Mouse (Mus musculus) cerebellum, postnatal 14 days (tissue): ENCODE data around the gene Ifi204.
A peak's percentile ranks its signal among the peaks of the same experiment; 100 is the strongest.
"Not testable (repeated sequence)": the region's sequence is repeated elsewhere in the genome, so short reads cannot be mapped to it uniquely, and the experiment has no call there.

Experiments used
- DNase-seq, 2 experiments: peaks; one replicate each; pipeline ENCODE4 v3.0.0; 2021; ENCODE audit warnings: mixed read lengths in 2 of 2

Gene Ifi204

DNA sequence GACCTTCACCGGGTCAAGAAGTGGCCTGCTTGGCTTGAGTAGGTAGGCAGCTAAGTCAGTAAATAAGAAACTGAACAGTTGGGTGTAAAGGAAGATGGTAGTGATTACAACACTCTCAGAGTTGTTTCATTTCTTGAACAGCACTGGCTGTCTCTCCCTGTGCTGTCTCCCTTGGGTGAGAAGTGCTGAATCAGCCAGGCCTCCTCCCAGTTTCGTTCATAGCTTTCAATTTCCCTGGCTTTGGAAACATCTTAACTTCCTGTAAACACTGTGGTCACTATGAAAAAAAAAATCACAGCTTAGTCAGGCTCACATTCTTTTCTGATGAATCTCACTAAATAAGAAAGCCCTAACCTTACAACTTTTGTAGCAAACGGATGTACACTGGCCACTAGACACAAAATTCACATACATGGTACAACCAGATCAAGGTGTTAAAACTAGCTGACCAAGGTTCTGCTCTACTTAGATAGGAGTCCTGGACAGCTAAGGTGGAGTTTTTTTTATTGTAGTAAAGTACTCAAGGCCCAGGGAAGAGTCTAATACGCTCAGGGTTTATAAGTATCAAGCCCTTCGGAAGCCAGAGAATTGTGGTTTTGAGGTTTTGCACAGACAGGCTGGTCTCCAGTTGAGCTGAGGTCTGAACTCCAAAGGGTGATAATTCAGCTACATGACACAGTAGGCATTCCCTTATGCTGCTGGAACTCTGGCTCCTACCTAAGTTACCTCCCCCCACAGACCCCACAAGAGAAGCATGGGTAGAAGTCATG, at the start of gene Ifi204:
Gene Ifi204, minus strand, starts transcription at position 96 of the 770 bp plus-strand sequence.
- not testable (repeated sequence) for DNase-seq

DNA sequence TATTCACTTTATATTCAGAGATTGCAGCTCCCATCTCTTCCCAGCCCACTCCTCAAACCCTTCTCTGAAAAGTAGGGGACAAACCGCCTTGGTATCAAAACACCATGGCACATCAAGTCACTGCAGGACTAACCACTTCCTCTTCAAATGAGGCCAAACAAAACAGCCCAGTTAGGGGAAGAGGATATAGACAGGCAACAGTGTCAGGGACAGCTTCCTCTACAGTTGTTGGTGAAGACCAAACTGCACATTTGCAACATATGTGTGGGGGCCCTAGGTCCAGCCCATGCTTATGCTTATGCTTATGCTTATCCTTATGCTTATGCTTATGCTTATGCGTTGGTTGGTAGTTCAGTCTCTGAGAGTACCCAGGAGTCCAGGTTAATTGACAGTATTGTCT, 42.6 kb upstream of the Ifi204 start:
- DNase-seq: not testable (repeated sequence)

DNA sequence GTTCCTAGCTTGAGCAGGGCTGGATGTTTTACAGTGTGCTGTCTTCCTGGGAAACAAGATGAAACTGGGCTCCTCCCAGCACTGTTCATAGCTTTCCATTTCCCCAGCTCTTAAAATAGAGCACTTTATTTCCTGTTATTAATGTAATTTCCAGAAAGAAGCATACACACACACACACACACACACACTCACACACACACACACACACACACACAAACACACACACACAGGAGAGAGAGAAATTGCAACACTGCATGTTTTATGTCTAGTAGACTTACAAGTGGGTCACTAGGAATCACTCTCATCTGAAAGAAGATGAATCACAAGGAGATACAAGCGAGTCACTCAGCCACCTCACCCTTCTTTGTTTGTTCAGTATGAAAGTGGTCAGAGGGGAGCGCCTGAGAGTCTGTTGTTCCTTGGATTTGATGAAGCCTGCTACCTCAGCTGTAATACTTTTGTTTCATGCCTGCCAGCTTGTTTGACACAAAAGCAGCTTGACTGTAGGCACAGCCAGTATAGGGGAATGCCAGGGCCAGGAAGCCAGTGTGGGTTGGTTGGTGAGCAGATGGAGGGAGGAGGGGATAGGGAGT, 36.0 kb upstream of the Ifi204 start:
- DNase-seq: peak; percentile 61 to 62

DNA sequence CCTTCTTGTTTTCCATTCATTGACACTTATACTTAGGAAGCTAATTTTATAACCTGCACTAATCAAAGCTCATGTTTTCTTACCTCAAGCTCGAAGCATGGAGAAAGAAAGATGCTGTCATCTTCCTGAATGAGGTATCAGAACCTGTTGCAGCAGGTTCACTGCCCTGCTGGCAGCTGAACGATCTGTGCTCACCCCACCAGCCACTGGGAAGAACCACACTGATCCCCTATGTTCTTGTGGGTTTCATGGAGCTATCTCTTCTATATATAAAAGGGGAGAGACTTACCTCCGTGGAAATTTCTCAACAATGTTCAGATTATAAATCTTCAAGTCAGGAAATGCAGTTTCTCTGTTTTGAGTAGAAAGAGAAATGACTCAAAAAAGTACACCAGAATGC, 35.5 kb upstream of the Ifi204 start:
- DNase-seq: not testable (repeated sequence)

DNA sequence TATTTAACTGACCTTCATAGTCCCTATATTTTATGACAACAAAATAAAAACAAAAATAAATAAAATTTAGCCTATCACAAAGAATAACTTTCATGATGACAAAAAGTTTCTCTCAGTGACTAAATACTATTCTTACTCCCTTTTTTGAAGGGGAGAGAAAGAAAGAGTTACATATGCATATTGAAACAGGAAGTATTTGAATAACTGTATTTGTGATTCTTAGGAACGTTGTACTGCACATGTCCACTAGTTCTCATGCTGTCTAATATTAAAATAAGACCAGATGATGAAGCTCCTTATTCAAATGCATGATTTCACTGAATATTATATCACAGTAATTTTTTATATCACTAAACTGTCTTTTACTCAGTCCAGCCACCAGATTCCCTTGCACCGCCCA, 35.0 kb upstream of the Ifi204 start:
- not testable (repeated sequence) for DNase-seq

DNA sequence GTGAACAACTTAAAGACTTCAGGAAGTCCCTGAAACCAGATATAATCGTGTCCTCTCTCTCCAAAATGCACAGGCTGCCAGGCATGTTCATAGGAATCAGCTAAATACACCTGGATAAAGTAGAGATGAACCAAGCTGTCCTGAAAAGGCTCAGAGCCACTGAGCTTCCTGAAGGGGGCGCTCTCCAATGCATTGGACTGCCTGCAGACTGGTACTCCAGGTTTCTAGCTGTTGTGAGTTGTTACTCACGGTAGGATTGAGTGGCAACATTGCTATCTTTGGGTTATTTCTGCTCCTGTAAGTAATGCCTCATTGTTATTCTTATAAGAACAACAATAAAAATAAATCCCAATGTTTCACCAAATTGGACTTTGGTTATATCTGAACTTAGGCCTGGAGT, 6.7 kb upstream of the Ifi204 start:
- not testable (repeated sequence) for DNase-seq

DNA sequence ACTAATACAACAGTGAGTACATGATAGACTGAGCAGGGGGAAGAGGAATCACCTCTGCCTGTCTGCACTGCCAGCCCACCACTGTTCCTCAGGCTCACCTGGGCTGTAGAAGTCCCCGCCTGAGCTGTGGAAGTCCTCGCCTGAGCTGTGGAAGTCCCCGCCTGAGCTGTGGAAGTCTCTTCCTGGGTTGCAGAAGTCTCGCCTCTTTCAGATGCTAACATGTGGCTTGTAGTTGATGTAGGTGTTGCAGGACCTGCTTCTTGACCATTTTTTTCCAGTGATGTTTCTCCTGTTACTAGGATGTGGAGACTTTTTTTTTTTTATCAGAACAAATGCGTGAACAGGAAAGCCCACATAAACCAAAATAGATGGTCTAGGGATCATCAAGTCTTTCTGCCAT, 6.7 kb downstream of the Ifi204 start:
- not testable (repeated sequence) for DNase-seq

DNA sequence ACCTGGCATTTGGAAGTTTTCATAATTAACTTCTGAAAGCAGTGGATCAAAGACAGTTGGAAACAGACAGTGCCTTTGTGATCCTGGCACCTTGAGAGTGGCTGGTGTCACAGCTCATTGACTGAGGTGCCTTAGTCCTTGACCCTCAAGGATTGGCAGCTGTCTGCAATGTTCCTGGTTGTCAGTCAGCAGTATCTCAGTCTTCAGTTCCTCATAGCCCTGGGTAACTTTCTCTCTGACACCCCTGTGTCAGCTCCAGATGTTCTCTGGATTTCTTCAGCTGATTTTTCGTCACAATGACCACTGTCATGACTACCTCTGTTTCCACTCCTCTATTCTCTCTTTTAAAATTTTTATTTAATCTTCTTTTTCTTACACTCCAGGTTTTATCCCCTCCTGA, 24.5 kb downstream of the Ifi204 start:
- DNase-seq: no peak

DNA sequence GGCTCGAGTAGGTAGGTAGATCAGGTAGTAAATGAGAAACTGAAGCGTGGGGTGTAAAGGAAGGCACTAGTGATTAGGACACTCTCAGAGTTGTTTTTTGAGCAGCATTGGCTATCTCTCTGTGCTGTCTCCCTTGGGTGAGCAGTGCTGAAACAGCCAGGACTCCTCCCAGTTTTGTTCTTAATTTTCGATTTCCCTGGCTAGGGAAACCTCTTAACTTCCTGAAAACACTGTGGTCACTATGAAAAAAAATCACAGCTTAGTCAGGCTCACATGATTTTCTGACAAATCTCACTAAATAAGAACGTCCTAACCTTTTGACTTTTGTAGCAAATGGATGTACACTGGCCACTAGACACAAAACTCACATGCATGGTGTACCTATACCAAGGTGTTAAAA, 25.1 kb downstream of the Ifi204 start, which contains the start of gene Ifi207:
Gene Ifi207, minus strand, starts transcription at position 92 of the 400 bp plus-strand sequence.
- DNase-seq: no peak

DNA sequence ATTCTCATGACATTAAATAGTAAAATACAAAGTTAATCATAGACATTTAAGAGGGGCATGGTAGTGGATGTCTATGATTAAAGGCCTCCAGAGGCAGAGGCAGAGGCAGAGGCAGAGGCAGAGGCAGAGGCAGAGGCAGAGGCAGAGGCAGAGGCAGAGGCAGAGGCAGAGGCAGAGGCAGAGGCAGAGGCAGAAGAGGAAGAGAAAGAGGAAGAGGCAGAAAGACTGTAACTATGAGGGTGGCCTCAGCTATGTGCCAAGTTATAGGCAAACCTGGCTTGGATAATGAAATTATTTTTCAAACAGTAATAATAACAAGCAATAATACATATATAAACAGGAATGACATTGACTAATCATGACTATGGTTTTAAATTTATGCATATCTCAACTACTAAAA, 26.2 kb downstream of the Ifi204 start:
- no peak for DNase-seq

DNA sequence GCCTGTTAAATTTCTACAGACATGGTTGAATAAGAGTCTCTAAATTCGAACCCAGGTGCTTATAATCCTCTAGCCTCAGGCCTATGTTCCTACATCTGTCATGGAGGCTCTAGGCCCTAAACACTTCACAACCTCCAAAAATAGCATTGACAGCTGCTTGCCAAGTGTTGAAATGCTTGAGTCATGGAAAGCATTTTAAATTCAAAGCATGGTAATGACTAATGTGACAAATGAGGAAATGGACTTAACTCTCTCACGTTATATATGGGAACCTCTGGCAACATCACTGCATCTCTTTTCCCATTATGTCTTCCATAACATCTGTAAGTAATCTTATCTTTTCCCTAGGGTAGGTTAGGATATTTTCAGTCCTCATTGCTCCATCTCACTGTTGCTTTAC, 29.8 kb downstream of the Ifi204 start:
- DNase-seq: no peak

DNA sequence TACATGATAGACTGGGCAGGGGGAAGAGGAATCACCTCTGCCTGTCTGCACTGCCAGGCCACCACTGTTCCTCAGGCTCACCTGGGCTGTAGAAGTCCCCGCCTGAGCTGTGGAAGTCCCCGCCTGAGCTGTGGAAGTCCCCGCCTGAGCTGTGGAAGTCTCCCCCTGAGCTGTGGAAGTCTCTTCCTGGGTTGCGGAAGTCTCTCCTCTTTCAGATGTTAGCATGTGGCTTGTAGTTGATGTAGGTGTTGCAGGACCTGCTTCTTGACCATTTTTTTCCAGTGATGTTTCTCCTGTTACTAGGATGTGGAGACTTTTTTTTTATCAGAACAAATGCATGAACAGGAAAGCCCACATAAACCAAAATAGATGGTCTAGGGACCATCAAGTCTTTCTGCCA, 31.7 kb downstream of the Ifi204 start:
- not testable (repeated sequence) for DNase-seq

DNA sequence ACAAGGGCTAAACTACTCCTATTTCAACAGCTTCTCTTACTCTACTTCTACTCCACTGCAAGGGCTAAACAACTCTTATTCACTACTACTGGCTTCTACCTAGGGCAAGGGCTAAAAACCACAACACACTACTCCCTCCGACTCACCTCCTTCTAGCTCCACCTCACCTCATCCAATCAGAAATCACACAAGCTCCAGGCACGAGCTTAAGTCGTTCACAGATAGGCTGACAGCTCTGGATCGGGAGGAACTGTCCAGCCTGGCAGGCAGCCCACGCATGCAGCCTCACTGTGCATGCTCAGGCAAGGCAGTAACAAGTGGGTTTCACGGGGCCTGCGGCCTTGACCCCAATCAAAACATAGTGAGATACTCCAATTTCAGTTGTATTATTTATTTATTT, 33.5 kb downstream of the Ifi204 start:
- DNase-seq: peak; percentile 1 to 6
